Mouse (Mus musculus) inflammation-experienced regulatory T-cells, adult 6 months (primary cell): ENCODE data around the gene Slc38a1. TPM values are rescaled to one million over a fixed set of nuclear protein-coding genes. Genes with fewer than 3 reads are reported as not detected.

Experiments
- ATAC-seq: one replicate; pipeline ENCODE4 v1.8.0; 2017
- polyA plus RNA-seq, 3 experiments: library from polyadenylated mRNA; unstranded; fragments of 100-300 nt; shearing (Covaris generic); gene quantifications; one replicate each; pipeline ENCODE4 v1.2.1; 2017

The Slc38a1 gene
- polyA plus RNA-seq, result 10 to 100 TPM; 58.9 to 87.5 (median 79.1) TPM

DNA sequence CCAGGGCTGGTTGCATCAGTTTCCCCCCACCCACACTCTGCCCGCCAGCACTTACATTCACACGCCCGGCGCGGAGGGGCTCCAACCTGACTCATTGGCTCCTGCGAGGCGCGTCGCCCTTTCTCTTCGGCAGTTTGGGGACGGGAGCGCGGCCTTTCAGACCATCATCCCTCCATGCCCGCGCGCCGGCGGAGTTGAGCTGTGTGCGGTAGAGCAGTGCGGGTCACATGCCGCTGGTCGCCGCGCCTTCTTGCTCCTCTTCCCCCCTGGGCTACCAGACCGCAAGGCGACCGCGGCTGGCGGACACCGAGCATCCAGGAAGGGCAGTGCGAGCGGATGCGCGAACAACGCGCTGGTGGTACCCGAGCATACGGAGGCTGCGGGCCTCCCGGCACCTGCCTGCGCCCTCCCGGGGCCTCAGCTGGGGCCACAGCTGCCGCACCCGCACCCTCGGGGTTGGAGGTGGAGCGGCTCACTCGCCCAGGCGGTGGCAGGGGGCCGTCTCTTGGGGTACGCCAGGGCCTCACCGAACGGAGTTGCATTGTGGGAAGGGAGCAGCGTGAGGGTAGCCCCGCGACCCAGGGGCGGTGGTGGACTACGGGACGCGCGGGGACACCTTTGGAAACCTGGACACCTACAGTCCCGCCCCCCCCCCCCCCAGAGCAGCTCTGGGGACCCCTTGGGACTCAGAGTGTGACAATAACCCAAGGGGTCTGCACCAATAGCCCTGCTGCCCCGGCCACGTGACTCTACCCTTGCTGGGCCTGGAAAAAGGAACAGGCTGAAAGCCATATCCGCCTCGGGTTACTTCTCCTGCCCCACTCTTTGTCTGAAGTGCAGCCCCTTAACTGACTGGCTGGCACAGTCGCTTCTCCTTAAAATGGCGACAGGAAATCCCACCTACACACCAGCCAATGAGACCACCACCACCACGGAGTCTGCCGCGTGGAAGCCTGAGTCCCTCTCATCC, at the start of gene Slc38a1:
TSS of gene Slc38a1 (minus strand) at position 478 of the 970 bp plus-strand sequence.
- peak; percentile 6 for ATAC-seq

DNA sequence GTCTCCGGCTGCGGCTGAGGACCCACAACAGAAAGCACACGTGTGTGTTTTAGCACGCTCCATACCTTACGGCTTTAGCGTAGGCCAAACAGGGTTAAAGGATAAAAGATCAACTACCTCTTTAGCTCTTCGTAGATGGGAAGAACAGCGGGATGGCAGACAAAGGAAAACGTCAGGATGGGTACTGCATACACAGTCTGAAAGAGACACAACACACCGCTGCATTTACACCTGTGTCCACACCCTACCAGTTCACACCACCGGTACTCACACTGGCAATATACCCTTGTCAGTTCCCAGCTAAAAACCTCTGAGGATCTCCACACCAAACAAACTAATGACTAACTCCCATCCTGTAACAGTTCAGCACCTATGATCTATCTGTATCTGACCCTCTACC, 49.7 kb upstream of the Slc38a1 start:
- no peak for ATAC-seq

DNA sequence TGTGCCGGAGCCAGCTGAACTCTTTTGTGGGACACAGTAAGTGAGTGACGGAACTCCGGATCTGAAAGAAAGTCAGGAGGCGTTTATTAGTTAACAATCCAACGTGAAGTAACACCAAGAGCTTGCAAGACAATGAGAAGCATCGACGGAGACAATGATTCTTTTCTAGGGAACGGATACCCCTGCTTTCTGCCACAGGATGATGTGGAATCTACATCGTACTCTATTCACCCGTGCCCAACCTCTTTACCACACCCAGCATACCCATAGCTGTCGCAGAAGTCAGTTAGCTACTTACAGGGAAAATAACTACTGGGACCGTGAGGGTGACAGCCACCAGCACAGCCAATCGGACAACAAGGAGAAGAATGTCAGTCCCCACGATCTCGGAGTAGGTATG, 48.7 kb upstream of the Slc38a1 start:
- no peak for ATAC-seq

DNA sequence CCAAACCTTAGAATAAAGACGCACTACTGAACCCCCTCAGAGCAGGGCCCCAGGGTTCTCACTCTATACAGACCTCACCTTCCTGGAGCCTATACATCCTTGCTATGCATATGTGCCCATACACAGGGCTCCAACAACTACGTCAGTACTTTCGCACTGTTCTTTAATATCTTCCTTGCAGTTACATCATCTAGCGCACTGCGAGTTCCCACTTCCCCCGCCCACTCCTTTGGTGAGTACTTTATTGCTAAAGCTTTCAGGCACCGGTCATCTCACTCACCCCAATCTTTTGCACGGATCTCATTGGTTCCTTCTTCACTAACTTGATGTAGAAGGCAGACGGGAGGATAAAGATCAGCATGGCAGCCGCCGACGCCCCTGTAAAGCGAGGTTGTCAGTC, 48.1 kb upstream of the Slc38a1 start:
- ATAC-seq, result no peak

DNA sequence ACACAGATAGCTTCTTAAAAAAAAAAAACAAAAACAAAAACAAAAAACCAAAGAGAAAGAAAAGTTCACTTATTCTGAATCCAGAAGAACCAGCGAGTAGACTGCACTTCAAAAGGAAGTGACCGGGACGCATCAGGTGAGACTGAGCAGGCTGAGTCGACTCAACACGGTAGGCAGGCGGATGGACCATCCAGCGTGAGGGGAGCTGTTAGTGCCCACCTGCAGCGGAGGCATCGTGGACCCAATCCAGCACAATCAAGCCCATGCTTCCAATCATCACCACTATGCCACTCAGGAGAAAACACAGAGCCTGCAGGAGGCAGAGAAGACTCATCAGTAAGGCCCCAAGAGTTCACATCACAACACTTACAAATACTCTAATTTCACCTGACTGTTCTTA, 47.2 kb upstream of the Slc38a1 start:
- ATAC-seq, result no peak

DNA sequence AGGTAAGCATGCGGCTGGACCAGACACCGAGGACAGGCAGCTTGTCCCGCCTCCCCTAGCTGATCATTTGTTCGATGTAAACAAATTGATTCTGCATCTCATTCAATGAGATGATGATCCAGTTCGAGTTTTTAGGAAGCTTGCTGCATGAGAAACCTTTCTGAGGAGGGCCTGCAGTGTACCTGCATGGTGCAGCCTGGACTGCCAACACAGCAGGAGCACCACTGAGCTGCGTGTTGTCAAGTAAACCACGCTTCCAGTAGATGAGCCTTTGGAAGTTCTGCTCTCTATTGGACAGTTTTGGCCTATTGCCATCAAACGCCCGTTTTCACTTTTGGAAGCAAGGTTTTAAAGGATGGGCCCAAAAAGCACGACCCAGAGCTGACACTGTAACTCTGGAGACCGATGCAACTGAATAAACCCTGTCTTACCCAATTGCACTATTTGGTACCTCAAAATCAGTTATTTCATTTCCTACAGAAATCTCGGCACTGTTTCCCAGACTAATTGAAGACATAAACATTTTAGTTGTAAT, 46.1 kb upstream of the Slc38a1 start:
- ATAC-seq, result no peak

DNA sequence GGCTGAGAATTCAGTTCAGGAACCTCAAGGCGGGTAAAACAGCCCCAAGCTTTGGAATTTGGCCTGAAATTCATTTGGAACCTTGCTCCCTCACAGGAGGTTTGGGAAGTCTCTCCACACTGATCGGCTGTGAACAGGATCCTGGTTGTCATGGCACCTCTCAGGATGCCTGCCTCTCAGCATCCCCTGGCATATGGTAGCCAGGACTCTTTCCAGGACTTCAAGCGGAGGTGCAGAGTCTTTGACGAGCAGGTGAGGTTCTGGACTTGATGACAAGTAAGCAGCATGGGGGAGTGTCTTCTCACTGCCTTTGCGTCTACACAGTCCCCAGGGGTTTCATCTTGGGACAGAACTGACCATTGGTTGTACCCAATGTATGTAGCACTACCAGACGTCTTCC, 45.3 kb upstream of the Slc38a1 start:
- no peak for ATAC-seq

DNA sequence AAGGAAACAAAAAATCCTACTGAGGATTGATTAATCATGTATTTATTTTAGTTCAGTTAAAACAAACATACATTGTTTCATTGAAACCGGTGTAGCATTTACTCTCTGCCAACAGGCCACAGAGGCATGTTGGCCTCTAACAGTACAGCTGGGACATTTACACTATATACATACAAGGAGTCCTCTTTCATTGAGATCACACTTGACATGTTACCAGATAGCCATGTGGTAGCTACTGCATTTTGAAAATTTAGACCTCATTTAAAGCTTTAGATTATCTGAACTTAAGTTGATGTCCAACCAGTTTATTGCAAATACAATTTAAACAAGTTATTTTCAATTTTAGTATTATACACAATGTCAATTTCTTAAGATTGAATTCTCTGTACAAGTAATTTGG, 44.7 kb upstream of the Slc38a1 start:
- no peak for ATAC-seq

DNA sequence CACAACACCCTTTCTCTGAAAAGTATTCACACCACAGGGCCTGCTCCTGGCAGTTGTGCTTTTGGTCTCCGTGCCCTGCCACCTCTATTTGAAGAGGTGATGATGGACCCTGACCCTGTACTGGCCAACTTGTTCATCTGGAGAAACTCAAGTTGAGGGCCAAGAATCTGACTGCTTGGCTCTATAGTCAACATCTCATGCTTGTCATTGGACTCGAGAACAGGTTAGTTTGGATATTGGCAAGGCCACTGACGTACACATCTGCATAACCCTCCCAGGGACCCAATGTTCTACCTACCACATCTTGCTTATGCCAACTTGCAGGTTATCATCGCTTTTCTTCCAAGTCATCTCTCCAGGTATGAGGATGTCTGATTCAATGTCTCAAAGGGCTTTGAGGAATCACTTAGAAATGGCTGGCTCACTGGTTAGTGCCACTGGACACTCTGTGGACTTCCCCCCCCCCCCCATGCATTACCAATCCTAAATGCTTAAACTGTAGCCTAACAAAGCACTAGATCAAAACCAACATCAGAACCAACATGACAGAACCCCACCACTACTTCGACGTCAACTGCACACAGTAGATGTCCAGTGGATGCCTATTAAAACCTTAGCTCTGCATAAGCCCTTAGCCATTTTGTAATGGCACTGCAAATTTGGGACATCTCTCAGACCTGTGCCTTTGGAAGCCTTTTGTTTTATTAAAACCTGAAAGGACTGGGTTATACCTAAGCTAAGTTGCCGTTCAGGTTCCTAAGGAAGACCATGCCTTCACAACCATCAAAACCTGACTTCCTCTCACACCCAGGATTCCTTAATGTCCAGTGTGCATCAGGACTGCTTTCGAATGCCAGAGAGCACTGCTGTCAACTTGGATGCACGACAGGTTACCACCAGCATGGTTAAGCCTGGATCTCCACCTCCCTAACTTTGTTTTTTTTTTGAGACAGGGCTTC, 43.8 kb upstream of the Slc38a1 start:
- no peak for ATAC-seq

DNA sequence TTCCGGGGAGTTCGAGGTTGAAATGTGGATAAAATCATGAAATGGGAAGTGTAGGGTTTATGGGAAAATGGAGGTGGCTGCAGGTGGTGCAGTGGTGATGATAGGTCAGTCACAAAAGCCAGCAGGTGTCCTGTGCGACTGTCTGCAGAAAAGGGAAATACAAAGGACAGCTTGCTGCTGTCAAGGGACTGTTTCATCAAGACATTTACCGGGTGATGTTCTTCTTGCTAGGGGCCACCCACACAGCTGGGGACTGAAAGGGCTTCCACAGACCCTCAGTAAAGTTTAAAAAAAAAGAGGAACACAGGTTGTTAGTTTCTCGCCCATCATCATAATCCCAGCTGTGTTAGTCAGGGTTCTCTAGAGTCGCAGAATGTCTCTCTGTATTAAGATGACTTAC, 42.6 kb upstream of the Slc38a1 start:
- ATAC-seq, result no peak

DNA sequence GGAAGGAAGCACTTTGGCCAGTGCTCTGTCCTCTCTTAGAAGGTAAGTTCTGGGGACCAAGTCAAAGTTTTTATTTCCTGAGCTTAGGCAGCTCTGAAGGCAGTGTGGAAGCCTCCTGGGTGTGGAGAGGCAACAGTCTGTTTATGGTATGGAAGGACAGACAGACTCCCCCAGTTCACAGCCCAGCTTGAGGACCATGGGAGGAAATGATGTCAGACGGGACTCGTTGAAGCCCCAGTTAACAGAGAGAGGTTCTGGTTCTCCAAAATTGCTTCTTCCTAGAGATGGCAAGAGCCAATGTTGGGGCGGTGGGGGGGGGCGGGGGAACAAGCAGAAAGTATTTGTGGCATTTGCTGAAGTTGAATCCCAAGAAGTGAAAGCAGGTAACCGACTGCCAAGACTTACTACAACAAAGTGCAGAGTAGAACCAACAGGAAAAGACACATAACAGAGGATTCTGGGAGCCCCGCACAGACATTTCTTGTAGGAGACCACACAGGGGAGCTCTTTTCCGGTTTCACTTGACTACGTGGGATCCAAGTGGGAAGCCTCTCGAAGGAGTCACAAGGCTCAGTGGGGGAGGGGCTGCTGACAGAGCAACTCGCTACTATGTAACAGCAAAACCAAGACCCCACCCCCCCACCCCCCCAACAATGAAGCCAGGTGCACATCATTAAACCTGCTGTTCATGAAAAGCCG, 41.6 kb upstream of the Slc38a1 start:
- peak; percentile 57 for ATAC-seq

DNA sequence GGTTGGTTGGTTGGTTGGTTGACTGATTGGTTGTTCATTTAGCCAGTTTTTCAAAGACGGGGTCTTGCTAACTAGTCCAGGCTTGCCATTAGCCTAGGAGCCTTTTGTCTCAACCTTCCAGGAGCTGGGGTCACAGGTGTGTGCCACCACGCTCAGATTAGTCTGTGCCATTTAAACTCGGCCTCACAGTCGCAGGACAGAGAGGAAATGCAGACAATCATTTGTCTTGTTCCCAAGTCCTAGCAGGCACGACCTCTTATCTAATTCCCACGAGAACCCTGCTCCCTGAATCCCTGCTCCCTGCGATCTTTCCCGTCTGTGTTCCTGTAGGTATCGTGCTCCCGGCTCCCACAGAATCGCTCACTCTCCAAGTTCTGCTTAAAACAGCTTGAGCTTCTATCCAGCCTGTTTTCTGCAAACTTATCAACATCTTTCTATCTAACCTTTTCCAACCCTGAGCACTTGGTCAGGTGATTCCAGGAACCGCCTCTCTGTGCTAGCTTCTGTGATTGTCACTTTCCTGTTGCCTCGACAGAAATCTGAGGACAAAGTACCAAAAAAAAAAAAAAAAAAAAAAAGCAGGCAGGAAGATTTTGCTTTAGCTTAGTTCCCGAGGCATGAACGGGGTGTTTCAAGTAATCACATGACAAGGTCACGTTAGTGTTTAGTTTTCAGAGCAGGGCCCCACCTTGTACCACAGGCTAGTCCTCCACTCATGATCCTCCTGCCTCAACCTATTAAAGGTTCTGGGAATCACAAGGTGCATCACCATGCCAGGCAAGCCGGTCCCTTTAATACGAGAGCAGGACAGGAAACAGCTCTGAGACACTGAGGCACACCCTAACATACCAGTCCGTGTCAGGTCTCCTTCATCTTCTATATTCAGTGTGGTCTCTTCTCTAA, 36.4 kb upstream of the Slc38a1 start:
- no peak for ATAC-seq

DNA sequence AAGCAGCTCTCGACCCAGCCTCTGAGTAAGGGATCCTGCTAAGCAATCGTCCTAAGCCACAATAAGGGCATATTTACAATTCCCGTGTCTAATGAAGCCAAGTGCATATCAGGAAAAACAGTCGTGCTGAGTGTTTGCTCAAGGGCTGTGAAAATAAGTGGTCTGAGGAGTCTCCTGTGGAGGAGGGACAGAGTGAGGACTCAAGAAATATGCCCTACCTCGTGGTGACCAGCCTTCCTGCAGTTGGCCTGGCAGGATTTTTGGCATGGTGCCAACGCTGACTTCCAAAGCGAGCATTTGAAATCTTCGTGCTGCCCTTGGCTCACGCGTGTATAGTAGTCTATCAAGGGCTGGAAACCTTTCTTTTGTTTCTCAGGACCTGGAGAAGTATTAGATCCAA, 33.8 kb upstream of the Slc38a1 start:
- no peak for ATAC-seq

DNA sequence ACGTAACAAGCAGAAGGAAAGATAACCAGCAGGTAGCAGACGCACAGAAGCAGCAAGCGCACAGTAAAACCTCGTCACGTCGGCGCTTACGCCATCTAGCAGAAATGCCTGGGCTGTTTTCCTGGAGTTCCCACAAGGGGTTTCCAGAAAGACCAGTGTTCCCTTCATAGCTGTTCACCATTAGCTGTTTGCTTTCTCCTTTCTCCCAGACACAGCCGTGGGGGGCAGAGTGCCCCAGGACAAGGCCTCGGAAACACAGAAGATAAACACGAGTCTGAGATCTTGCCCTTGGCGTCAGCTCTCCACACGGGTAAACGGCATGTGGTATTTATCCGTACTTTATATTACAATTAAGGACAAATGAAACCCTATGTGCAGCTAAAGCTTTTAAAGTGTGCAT, 33.0 kb upstream of the Slc38a1 start:
- no peak for ATAC-seq

DNA sequence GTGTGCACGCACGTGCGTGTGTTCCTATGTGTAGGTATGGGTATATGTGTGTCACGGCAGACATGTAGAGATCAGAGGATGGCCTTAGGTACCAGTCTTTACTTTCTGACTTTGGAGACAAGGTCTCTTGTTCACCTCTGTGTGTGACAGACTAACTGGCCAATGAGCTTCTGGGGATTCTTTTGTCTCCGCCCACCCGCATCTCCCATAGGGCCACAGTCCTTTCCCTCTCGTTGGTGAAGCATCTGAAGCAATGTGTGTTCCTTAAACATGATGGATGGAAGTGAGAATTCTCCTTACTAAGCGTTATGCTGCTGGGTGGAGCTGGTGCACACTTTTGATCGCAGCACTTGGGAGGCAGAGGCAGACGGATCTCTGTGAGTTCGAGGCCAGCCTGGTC, 32.3 kb upstream of the Slc38a1 start:
- no peak for ATAC-seq

DNA sequence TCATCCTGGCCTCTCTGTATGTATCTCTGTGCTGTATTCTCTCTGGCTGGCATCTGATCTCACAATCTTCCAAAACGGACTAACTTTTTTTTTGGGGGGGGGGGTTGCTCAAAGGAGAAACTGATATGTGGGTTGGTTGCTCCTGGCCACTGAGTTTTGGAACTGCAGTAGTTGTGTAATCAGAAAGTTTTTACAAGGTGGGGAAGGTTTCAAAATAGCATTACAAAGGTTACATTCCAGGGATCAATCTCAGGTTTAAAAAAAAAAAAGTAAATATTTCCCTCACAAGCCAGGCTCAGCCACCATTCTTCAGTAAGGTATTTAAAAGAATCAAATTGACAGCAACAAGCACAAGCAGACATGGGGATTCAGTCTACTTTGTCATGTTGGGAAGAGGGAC, 31.4 kb upstream of the Slc38a1 start:
- ATAC-seq, result no peak

DNA sequence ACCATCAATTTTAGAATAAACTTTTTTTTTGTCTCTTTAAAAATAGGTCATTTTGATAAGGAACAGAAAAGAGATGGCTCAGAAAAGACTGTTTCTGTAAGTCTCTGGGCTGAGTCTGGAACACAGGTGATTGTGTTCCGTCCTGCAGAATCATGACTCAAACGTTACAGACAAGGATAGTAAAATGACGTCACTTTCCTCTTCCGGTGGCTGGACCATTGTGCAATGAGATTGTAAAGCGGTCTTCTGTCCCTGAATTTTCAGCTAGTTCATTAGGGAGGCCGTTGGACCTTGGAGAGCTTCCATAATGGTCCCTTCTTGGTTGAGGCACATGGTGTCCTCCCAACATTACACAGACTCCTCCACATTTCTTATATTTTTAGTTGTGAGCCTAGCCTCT, 27.0 kb upstream of the Slc38a1 start:
- ATAC-seq, result no peak

DNA sequence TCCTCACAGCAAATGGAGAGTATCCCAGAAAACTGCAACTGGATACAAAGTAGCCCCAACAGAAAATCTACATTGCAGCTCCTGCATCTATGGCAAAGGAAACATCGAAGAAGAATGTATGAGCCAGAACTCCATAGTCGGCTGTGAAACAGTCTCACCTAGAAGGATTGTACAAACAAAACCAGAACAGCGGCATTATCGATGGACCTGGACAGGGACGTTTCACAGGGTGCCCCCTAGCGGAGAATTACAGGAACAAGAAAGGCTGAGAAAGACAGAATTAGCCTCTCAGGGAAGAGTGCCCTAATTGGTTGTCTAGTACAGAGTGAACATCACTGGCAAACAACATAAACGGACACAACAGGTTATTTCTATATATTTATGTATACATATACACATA, 23.9 kb upstream of the Slc38a1 start:
- peak; percentile 79 for ATAC-seq

DNA sequence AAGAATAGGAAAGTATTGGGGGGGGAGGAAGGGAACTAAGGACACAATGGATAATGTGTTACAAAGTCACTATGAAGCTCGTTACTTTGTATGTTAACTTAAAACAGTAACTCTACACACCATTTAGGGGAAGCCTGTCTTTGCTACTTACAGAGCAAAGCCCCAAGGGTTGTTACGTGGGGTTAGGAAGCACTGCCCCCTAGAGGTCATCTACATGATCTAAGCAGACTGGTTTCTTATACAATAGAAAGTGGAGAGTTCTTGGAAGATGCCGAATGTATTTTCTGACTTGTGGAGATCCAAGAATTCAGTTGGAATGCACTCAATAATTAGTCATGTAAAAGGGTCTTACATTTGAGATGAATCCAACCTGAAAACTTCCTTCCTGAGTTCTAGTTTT, 23.2 kb upstream of the Slc38a1 start:
- peak; percentile 90 for ATAC-seq

DNA sequence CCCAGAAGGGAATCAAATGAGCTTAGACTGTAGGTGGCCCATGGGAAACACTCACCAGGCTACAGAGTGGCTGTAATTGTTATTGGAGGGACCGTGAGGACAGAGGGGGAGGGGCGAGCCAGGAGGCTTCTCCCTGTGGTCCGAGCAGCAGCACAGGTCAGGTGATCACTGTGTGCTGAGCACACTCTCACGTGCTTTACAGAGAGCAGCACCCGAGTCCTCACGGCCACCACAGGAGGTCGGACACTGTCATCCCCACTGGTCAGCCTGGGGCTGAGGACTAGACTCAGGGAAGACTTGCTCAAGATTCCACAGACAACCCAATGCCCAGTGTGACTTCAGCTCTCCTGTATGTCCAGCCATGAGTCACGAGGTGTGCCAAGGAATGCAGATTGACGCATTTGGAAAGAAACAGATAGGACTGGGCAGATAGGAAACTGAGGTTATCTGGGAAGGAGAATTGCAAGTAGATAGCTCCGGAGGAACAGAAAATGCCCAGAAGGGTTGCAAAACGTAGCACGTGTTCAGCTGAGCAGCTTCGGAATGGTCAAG, 18.0 kb upstream of the Slc38a1 start:
- no peak for ATAC-seq

DNA sequence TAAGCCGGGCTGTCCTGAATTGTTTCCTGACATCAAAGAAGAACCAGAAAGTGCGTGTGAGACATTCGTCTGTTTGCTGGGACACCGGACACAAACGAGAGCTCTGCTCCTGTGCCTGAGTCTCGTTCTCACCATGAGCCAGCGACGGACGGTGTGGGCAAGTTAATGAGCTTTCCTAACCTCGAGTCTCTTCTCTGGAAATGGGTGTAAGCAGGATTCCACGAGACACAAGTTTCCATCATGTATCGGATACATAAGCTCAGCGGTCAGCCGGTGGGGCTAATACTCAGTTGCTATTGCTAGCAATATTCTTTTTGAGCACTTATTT, 15.5 kb upstream of the Slc38a1 start:
- ATAC-seq, result no peak
